ENCODE assay signal across 22 mouse cellular contexts in the genomic region with DNA sequence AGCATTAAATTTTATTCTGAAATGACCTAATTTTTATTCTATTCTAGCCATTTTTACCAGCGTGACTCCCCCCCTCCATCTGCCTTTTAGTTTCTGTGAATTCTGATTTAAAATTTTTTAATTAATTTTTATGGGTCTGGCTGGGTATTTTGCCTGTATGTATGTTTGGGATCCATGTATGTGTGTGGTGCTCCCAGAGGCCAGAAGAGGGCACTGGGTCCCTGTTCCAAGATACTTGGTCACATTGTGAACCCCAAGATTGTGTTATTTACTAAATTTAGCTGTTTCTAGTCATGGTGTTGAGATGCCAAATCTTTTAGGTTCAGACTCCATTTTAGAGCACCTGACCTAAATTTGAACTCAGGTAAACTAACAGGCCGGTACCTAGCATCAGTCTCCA. TPM values are rescaled to one million over a fixed set of nuclear protein-coding genes. Genes with fewer than 3 reads are reported as not detected.
A peak's percentile ranks its signal among the peaks of the same experiment; 100 is the strongest.
DNase-seq lines count a peak whose midpoint lies in the region; ATAC-seq and TF ChIP-seq lines count a peak whose summit lies in the region.
"Had no signal": no experiment of that assay in that cellular context is flagged by ENCODE, and none has a peak within 500 bp of the region (broad histone marks: within the 10 kb centered on the region; RNA-seq: fewer than 3 reads in every experiment).

No protein-coding gene starts in this region.

- no peaks in the 10 kb centered on the region for H3K36me3 ChIP-seq in hindbrain, postnatal 0 days (ENCODE audit: insufficient read depth, low read length)
- H3K36me3 ChIP-seq in hindbrain, embryonic 14.5 days (replicated peaks; ENCODE audit: control insufficient read depth, insufficient read depth) = no peaks in the 10 kb centered on the region
- no peaks in the 10 kb centered on the region for H3K36me3 ChIP-seq in midbrain, postnatal 0 days (ENCODE audit: insufficient read depth, low read length)
- H3K36me3 ChIP-seq in midbrain, embryonic 16.5 days (ENCODE audit: control insufficient read depth, insufficient read depth, low read length) = no peaks in the 10 kb centered on the region
- H3K36me3 ChIP-seq in stomach, postnatal 0 days (ENCODE audit: control insufficient read depth, insufficient read depth, low read length) = no peaks in the 10 kb centered on the region
- H3K36me3 ChIP-seq: embryonic facial prominence, embryonic 10.5 days; G1E; heart, embryonic 15.5 days; hindbrain, embryonic 10.5 days; hindbrain, embryonic 15.5 days had no signal

- no peaks in the 10 kb centered on the region for H3K9me3 ChIP-seq in hindbrain, postnatal 0 days (ENCODE audit: low read length)
- H3K9me3 ChIP-seq in hindbrain, embryonic 14.5 days (ENCODE audit: control insufficient read depth, low read length) = no peaks in the 10 kb centered on the region
- no peaks in the 10 kb centered on the region for H3K9me3 ChIP-seq in midbrain, postnatal 0 days (ENCODE audit: low read length)
- H3K9me3 ChIP-seq in midbrain, embryonic 16.5 days (replicated peaks; ENCODE audit: control insufficient read depth, low read length, poor library complexity, severe bottlenecking) = no peaks in the 10 kb centered on the region
- H3K9me3 ChIP-seq in stomach, postnatal 0 days (ENCODE audit: control insufficient read depth, low read length) = no peaks in the 10 kb centered on the region
- H3K9me3 ChIP-seq: embryonic facial prominence, embryonic 10.5 days; G1E; heart, embryonic 15.5 days; hindbrain, embryonic 10.5 days; hindbrain, embryonic 15.5 days had no signal

- no peak overlapping the region for H3K27ac ChIP-seq in hindbrain, postnatal 0 days
- no peak overlapping the region for H3K27ac ChIP-seq in hindbrain, embryonic 14.5 days
- H3K27ac ChIP-seq in left cerebral cortex, adult 2 months = no peak overlapping the region
- H3K27ac ChIP-seq in midbrain, postnatal 0 days (ENCODE audit: low read depth, low read length) = no peak overlapping the region
- H3K27ac ChIP-seq in midbrain, embryonic 16.5 days (ENCODE audit: low read length) = no peak overlapping the region
- H3K27ac ChIP-seq in stomach, postnatal 0 days (replicated peaks) = no peak overlapping the region
- H3K27ac ChIP-seq: embryonic facial prominence, embryonic 10.5 days; heart, adult 2 months; heart, embryonic 15.5 days; hindbrain, embryonic 10.5 days; hindbrain, embryonic 15.5 days had no signal

- H3K4me3 ChIP-seq in hindbrain, postnatal 0 days (ENCODE audit: low read length) = no peak overlapping the region
- H3K4me3 ChIP-seq in hindbrain, embryonic 14.5 days (replicated peaks; ENCODE audit: low read length) = no peak overlapping the region
- no peak overlapping the region for H3K4me3 ChIP-seq in left cerebral cortex, adult 2 months
- H3K4me3 ChIP-seq in midbrain, postnatal 0 days (ENCODE audit: low read depth, low read length) = no peak overlapping the region
- no peak overlapping the region for H3K4me3 ChIP-seq in midbrain, embryonic 16.5 days (ENCODE audit: low read depth, low read length)
- H3K4me3 ChIP-seq in stomach, postnatal 0 days (ENCODE audit: low read depth, low read length) = no peak overlapping the region
- H3K4me3 ChIP-seq: embryonic facial prominence, embryonic 10.5 days; heart, adult 2 months; heart, embryonic 15.5 days; hindbrain, embryonic 10.5 days; hindbrain, embryonic 15.5 days had no signal

- H3K27me3 ChIP-seq in hindbrain, postnatal 0 days (ENCODE audit: insufficient read depth, low read length) = no peaks in the 10 kb centered on the region
- no peaks in the 10 kb centered on the region for H3K27me3 ChIP-seq in hindbrain, embryonic 14.5 days (ENCODE audit: control insufficient read depth, insufficient read depth, low read length)
- H3K27me3 ChIP-seq in midbrain, postnatal 0 days (ENCODE audit: insufficient read depth, low read length) = no peaks in the 10 kb centered on the region
- H3K27me3 ChIP-seq in midbrain, embryonic 16.5 days (ENCODE audit: control insufficient read depth, insufficient read depth, low read depth, low read length) = no peaks in the 10 kb centered on the region
- no peaks in the 10 kb centered on the region for H3K27me3 ChIP-seq in stomach, postnatal 0 days (ENCODE audit: control insufficient read depth, insufficient read depth, low read length)
- H3K27me3 ChIP-seq: heart, embryonic 15.5 days; hindbrain, embryonic 15.5 days had no signal

- H3K9ac ChIP-seq in hindbrain, postnatal 0 days (replicated peaks; ENCODE audit: low read length) = no peak overlapping the region
- no peak overlapping the region for H3K9ac ChIP-seq in hindbrain, embryonic 14.5 days
- H3K9ac ChIP-seq in midbrain, postnatal 0 days (replicated peaks; ENCODE audit: low read length, poor library complexity, severe bottlenecking) = no peak overlapping the region
- H3K9ac ChIP-seq in midbrain, embryonic 16.5 days (ENCODE audit: low read depth, low read length) = no peak overlapping the region
- H3K9ac ChIP-seq in stomach, postnatal 0 days (ENCODE audit: low read length) = no peak overlapping the region
- H3K9ac ChIP-seq: heart, embryonic 15.5 days; hindbrain, embryonic 15.5 days had no signal

- intact Hi-C loops in left cerebral cortex, adult 2 months (cut with DNase I) = no loop called here
- intact Hi-C loops in left cerebral cortex, postnatal 36 days (cut with DNase I) = loop anchor here (5.0 kb wide), 1 partner anchor 191 kb away; no protein-coding TSS in a partner anchor

- no peak for ATAC-seq in hindbrain, postnatal 0 days
- no peak for ATAC-seq in hindbrain, embryonic 14.5 days (ENCODE audit: low FRiP score)
- ATAC-seq in midbrain, postnatal 0 days (ENCODE audit: low FRiP score) = no peak
- no peak for ATAC-seq in midbrain, embryonic 16.5 days
- no peak for ATAC-seq in stomach, postnatal 0 days (ENCODE audit: low FRiP score, low TSS enrichment)
- ATAC-seq: activated CD4-positive, CD25-positive, alpha-beta regulatory T cell, adult 4 months; CD4-positive, CD25-positive, alpha-beta regulatory T cell, adult 4 months; inflammation-experienced regulatory T-cells, adult 6 months had no signal

- 74% methylated on average over 2 of the region's 2 CpGs for WGBS in hindbrain, postnatal 0 days
- 73% methylated on average over 2 of the region's 2 CpGs for WGBS in hindbrain, embryonic 14.5 days
- WGBS in midbrain, postnatal 0 days = 69% methylated on average over 2 of the region's 2 CpGs
- WGBS in midbrain, embryonic 16.5 days = 74% methylated on average over 2 of the region's 2 CpGs
- 85% methylated on average over 2 of the region's 2 CpGs for WGBS in stomach, postnatal 0 days

- H3K4me1 ChIP-seq in hindbrain, postnatal 0 days (ENCODE audit: insufficient read depth, low read length) = no peaks in the 10 kb centered on the region
- H3K4me1 ChIP-seq in hindbrain, embryonic 14.5 days (replicated peaks; ENCODE audit: control insufficient read depth, insufficient read depth, low read length) = peaks cover 12% of the 10 kb centered on the region
- H3K4me1 ChIP-seq in midbrain, postnatal 0 days (ENCODE audit: insufficient read depth, low read length) = peaks cover 6% of the 10 kb centered on the region; the same call in 1 of the 2 replicates
- peaks cover 21% of the 10 kb centered on the region for H3K4me1 ChIP-seq in midbrain, embryonic 16.5 days (ENCODE audit: control insufficient read depth, insufficient read depth, low read length)
- no peaks in the 10 kb centered on the region for H3K4me1 ChIP-seq in stomach, postnatal 0 days (replicated peaks; ENCODE audit: control insufficient read depth, insufficient read depth)

- TF ChIP-seq CTCF in hindbrain, postnatal 0 days (IDR thresholded peaks at IDR 0.05; ENCODE audit: low read depth) = peak; percentile 44
- TF ChIP-seq CTCF in left cerebral cortex, adult 2 months (IDR thresholded peaks at IDR 0.05) = peak; percentile 4; the same call in 1 of the 2 replicates
- TF ChIP-seq CTCF in midbrain, postnatal 0 days (IDR thresholded peaks at IDR 0.05) = peak; percentile 63
- TF ChIP-seq CTCF in stomach, postnatal 0 days (IDR thresholded peaks at IDR 0.05; ENCODE audit: low read depth) = peak; percentile 31

- no peak overlapping the region for H3K4me2 ChIP-seq in hindbrain, postnatal 0 days (ENCODE audit: low read depth, low read length)
- H3K4me2 ChIP-seq in hindbrain, embryonic 14.5 days (replicated peaks) = no peak overlapping the region
- no peak overlapping the region for H3K4me2 ChIP-seq in midbrain, postnatal 0 days (ENCODE audit: low read depth, low read length, poor library complexity, severe bottlenecking)
- H3K4me2 ChIP-seq in midbrain, embryonic 16.5 days (ENCODE audit: low read length) = no peak overlapping the region
- no peak overlapping the region for H3K4me2 ChIP-seq in stomach, postnatal 0 days (replicated peaks; ENCODE audit: low read depth)
- H3K4me2 ChIP-seq: heart, embryonic 11.5 days; heart, embryonic 15.5 days; hindbrain, embryonic 15.5 days had no signal

- no peak for TF ChIP-seq EP300 in stomach, postnatal 0 days (optimal IDR thresholded peaks at IDR 0.05)

- DNase-seq in hindbrain, postnatal 0 days (ENCODE audit: low spot score) = peak; percentile 23
- no peak for DNase-seq in hindbrain, embryonic 14.5 days (ENCODE audit: low spot score)
- DNase-seq in left cerebral cortex, adult 2 months (ENCODE audit: extremely low spot score in 1 of 2, low spot score in 2 of 2) = no peak
- no peak for DNase-seq in left cerebral cortex, postnatal 36 days (ENCODE audit: low spot score in 2 of 2)
- peak; percentile 17 for DNase-seq in midbrain, postnatal 0 days (ENCODE audit: low spot score)
- no peak for DNase-seq in stomach, postnatal 0 days (ENCODE audit: low spot score)
- DNase-seq in lung, adult 18-20 months = no peak
- DNase-seq: adrenal gland, postnatal 14 days; cerebellum, adult 18-20 months; cerebellum, postnatal 10 days; heart, adult 2 months; heart, postnatal 14 days had no signal

RNA-seq across cellular contexts. Expression of gene Epm2aip1, which starts 14.7 kb away (rescaled TPM):
- total RNA-seq in hindbrain, postnatal 0 days (2014; rRNA removed) = 73.1 and 81.4 TPM in 2 replicates
- polyA plus RNA-seq in hindbrain, postnatal 0 days (2015; fragmentation: Nextera tagmentation; extraction: Ambion mirVana) = 34.4 and 36.0 TPM in 2 replicates
- 81.3 and 98.0 TPM in 2 replicates for polyA plus RNA-seq in hindbrain, embryonic 14.5 days (2014; fragmentation: Nextera tagmentation; extraction: Ambion mirVana)
- total RNA-seq in left cerebral cortex, adult 2 months (2021) = 10 to 100 TPM; 79.7 to 81.8 TPM
- total RNA-seq in left cerebral cortex, postnatal 36 days (2021) = 10 to 100 TPM; 77.8 to 79.7 TPM
- 95.1 and 127 TPM in 2 replicates for total RNA-seq in midbrain, postnatal 0 days (2014; rRNA removed)
- 41.1 and 46.6 TPM in 2 replicates for polyA plus RNA-seq in midbrain, postnatal 0 days (2015; fragmentation: Nextera tagmentation; extraction: Ambion mirVana)
- 71.7 and 74.6 TPM in 2 replicates for polyA plus RNA-seq in midbrain, embryonic 16.5 days (2015; fragmentation: Nextera tagmentation; extraction: Ambion mirVana)
- polyA plus RNA-seq in stomach, postnatal 0 days (2015; fragmentation: Nextera tagmentation; extraction: Ambion mirVana) = 7.7 and 8.0 TPM in 2 replicates

RNA-seq across cellular contexts. Expression of gene Mlh1, which starts 14.9 kb away (rescaled TPM):
- 16.1 and 24.0 TPM in 2 replicates for total RNA-seq in hindbrain, postnatal 0 days (2014; rRNA removed)
- 16.0 and 19.4 TPM in 2 replicates for polyA plus RNA-seq in hindbrain, postnatal 0 days (2015; fragmentation: Nextera tagmentation; extraction: Ambion mirVana)
- 27.0 and 27.4 TPM in 2 replicates for polyA plus RNA-seq in hindbrain, embryonic 14.5 days (2014; fragmentation: Nextera tagmentation; extraction: Ambion mirVana)
- total RNA-seq in left cerebral cortex, adult 2 months (2021) = 10 to 100 TPM; 12.3 to 18.1 TPM
- 10 to 100 TPM; 13.5 to 18.4 TPM for total RNA-seq in left cerebral cortex, postnatal 36 days (2021)
- total RNA-seq in midbrain, postnatal 0 days (2014; rRNA removed) = 12.6 and 19.6 TPM in 2 replicates
- polyA plus RNA-seq in midbrain, postnatal 0 days (2015; fragmentation: Nextera tagmentation; extraction: Ambion mirVana) = 20.4 and 20.6 TPM in 2 replicates
- 27.3 and 31.0 TPM in 2 replicates for polyA plus RNA-seq in midbrain, embryonic 16.5 days (2015; fragmentation: Nextera tagmentation; extraction: Ambion mirVana)
- polyA plus RNA-seq in stomach, postnatal 0 days (2015; fragmentation: Nextera tagmentation; extraction: Ambion mirVana) = 16.1 and 17.9 TPM in 2 replicates

RNA-seq across cellular contexts. Expression of gene Trank1, which starts 25.1 kb away (rescaled TPM):
- total RNA-seq in hindbrain, postnatal 0 days (2014; rRNA removed) = 42.8 and 49.0 TPM in 2 replicates
- polyA plus RNA-seq in hindbrain, postnatal 0 days (2015; fragmentation: Nextera tagmentation; extraction: Ambion mirVana) = 12.6 and 13.1 TPM in 2 replicates
- polyA plus RNA-seq in hindbrain, embryonic 14.5 days (2014; fragmentation: Nextera tagmentation; extraction: Ambion mirVana) = 12.6 and 15.6 TPM in 2 replicates
- total RNA-seq in left cerebral cortex, adult 2 months (2021) = 100 to 1,000 TPM; 308 to 309 TPM
- total RNA-seq in left cerebral cortex, postnatal 36 days (2021) = 100 to 1,000 TPM; 213 to 319 TPM
- 55.7 and 103 TPM in 2 replicates for total RNA-seq in midbrain, postnatal 0 days (2014; rRNA removed)
- 17.6 and 21.9 TPM in 2 replicates for polyA plus RNA-seq in midbrain, postnatal 0 days (2015; fragmentation: Nextera tagmentation; extraction: Ambion mirVana)
- polyA plus RNA-seq in midbrain, embryonic 16.5 days (2015; fragmentation: Nextera tagmentation; extraction: Ambion mirVana) = 17.7 and 20.7 TPM in 2 replicates
- polyA plus RNA-seq in stomach, postnatal 0 days (2015; fragmentation: Nextera tagmentation; extraction: Ambion mirVana) = 0.13 and 0.16 TPM in 2 replicates
- total RNA-seq: heart, adult 2 months; heart, postnatal 14 days had no signal
- polyA plus RNA-seq: CD4-positive, CD25-positive, alpha-beta regulatory T cell, adult 4 months; G1E; heart, embryonic 15.5 days; inflammation-experienced regulatory T-cells, adult 6 months had no signal

Comparison
In these comparisons a context has a peak if more than half of its experiments do, and no peak if none do; other contexts are left out.
1. DNase-seq: peak in hindbrain, postnatal 0 days (single experiment) and midbrain, postnatal 0 days (single experiment); none in hindbrain, embryonic 14.5 days (single experiment), left cerebral cortex, adult 2 months (0 of 2), left cerebral cortex, postnatal 36 days (0 of 2), stomach, postnatal 0 days (single experiment) and lung, adult 18-20 months (0 of 2).
2. CTCF ChIP-seq: peak in every context shown above with its lines; median percentile 63 in midbrain, postnatal 0 days; 44 in hindbrain, postnatal 0 days; 31 in stomach, postnatal 0 days; 4 in left cerebral cortex, adult 2 months.
3. RNA of gene Trank1, which starts 25.1 kb away (polyA plus RNA-seq): 17.6 to 21.9 TPM in midbrain, postnatal 0 days, 17.7 to 20.7 TPM in midbrain, embryonic 16.5 days, 12.6 to 15.6 TPM in hindbrain, embryonic 14.5 days and 12.6 to 13.1 TPM in hindbrain, postnatal 0 days; 0.13 to 0.16 TPM in stomach, postnatal 0 days; every median in the first group is over 10 times any median in the second.